Mouse (Mus musculus) adrenal gland, postnatal 10 days (tissue): Measurements from ENCODE around the gene Dnase1l3. TPM values are rescaled to one million over a fixed set of nuclear protein-coding genes. Genes with fewer than 3 reads are reported as not detected.

ENCODE experiments used
- DNase-seq: peaks from one replicate; pipeline ENCODE4 v3.0.0; 2021; ENCODE audit warnings: mixed read lengths
- total RNA-seq, 2 experiments: library from RNA; stranded (reverse); gene quantifications; 2 replicates each; pipeline ENCODE4 v1.2.3; 2021

The Dnase1l3 gene
- total RNA-seq, 2 experiments from 2014 or later: 4.2 to 7.8 TPM

- DNase-seq: no peak
These were observed 62.2 kb downstream of the Dnase1l3 start for GRCm38 (mm10) chr14:7932151-7932550.

GRCm38 (mm10) chr14:7929029-7929428 lies 65.3 kb downstream of the Dnase1l3 start:
- DNase-seq: no peak

- no peak for DNase-seq
These were observed 66.0 kb downstream of the Dnase1l3 start for GRCm38 (mm10) chr14:7928362-7928761.

DNA sequence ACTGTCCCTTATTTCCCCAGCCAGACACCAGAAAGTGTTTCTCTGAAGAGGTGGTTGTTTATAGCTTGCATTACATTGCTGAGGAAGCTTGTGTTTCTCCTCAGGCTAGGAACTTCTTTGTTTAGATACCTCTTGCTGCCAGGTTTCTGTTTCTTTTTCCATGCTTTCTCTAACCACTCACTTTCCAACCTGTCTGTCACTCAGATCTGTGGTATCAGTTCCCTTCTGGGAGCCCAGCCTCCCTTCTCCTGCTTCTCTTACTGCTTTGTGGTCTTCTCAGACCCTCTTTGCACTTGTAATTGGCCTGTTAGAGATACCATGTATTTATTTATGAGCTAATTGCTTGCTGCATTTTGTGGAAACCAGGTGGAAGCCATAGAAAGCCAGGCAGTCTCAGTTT lies 70.7 kb downstream of the Dnase1l3 start:
- no peak for DNase-seq

DNA sequence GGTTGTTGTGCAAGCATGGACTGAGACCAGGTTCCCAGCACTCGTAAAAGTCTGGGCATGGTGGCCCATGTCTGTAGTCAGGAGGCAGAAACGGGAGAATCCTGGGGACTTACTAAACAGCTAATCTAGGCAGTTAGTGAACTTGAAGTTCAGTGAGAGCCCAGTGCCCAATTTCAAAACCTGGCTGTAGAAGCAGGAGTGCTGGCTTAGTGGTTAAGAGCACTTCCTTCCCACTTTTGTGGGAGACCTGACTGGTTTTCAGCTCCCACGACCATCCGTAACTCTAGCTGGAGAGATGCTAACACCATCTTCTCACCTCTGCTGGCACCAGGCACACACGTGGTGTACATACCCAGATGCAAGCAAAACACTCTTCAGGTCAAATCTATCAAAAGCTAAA lies 72.9 kb downstream of the Dnase1l3 start:
- no peak for DNase-seq

GRCm38 (mm10) chr14:7919921-7920320 lies 74.5 kb downstream of the Dnase1l3 start:
- DNase-seq: no peak

GRCm38 (mm10) chr14:7919309-7919708 lies 75.1 kb downstream of the Dnase1l3 start:
- DNase-seq: no peak

DNA sequence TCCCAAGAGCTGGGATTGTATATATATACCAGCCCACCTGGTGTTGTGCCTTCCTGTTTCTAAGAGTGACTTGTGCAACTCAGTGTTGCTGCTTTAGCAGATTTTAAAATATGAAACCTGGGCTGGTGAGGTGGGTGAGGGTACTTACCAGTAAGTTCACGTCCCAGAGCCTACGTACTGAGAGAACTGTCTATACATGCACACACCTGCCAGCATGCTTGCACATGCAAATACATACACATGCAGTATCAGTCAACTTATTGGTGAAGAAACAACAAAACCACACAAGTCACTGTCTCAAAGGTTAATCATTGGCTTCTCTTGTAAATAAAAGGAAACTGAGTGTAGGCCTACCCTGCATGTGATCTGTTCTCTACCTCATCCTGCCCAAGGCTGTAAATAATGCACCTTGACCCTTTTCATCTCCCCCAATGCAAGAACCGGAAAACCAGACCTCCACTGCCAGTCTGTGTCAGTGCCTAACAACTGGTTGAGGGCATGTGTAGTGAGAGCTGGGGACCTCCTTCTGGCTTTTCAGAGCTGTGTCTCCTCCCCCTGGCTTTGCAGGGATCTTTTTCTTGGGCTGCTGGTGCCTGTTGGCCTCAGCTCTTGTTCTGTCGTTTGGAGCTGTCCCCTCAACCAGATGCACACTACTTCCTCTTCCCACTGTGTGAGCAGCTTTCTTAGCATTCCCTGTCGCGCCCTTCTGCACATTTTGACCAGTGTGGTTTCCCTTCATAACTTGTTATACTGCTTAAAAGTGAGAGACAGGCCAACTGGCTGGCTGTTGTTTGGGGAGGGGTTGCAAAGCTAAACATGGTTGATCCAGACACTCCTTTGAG lies 76.0 kb downstream of the Dnase1l3 start:
- no peak for DNase-seq

Other genes starting within 250 kb of the Dnase1l3 start
- gene Gm26661, start 203.0 kb downstream of the Dnase1l3 start, total RNA-seq: not detected
- gene Flnb, start 176.6 kb downstream of the Dnase1l3 start, total RNA-seq: 10 to 100 TPM; 43.6 to 52.7 TPM
- not detected for gene Gm45521, start 37.3 kb downstream of the Dnase1l3 start, total RNA-seq
- gene Abhd6, start 8.3 kb upstream of the Dnase1l3 start, total RNA-seq: 10 to 100 TPM; 39.2 to 40.2 TPM
- gene Rpp14, start 85.8 kb upstream of the Dnase1l3 start, total RNA-seq: 10 to 100 TPM; 31.6 to 37.2 TPM
- gene Pxk, start 103.6 kb upstream of the Dnase1l3 start, total RNA-seq: 10 to 100 TPM; 32.3 to 40.9 TPM
- 100 to 1,000 TPM; 530 to 551 TPM for gene Pdhb, start 178.5 kb upstream of the Dnase1l3 start, total RNA-seq
- gene Kctd6, start 219.6 kb upstream of the Dnase1l3 start, total RNA-seq: 10 to 100 TPM; 13.5 to 14.3 TPM